Mouse (Mus musculus) limb, embryonic 11.5 days (tissue): ENCODE results near the gene Nek8. TPM values are rescaled to one million over a fixed set of nuclear protein-coding genes. Genes with fewer than 3 reads are reported as not detected.
"Not testable (repeated sequence)": the region's sequence is repeated elsewhere in the genome, so short reads cannot be mapped to it uniquely, and the experiment has no call there.

Experiments used
- ATAC-seq: fragments of 200-750 bp; cut with Nextera tagmentation; 2 replicates; pipeline ENCODE4 v1.8.0; 2017; ENCODE audit warnings: low read depth; ENCODE audit not compliant: insufficient number of reproducible peaks, low FRiP score, low TSS enrichment
- DNase-seq: peaks from one replicate; pipeline ENCODE4 v3.0.0-alpha.2; 2015; ENCODE audit warnings: low spot score
- H3K27ac ChIP-seq: fragments of 300-500 bp; sonication (generic); replicated peaks from 2 replicates; pipeline ENCODE4 v1.5.1; 2014; ENCODE audit warnings: low read depth, mild to moderate bottlenecking, low read length
- H3K27me3 ChIP-seq: fragments of 300-500 bp; sonication (generic); 2 replicates; pipeline ENCODE4 v1.6.1; 2014; ENCODE audit warnings: mild to moderate bottlenecking, low read length, mixed read lengths; ENCODE audit not compliant: control insufficient read depth, insufficient read depth
- H3K36me3 ChIP-seq: fragments of 300-500 bp; sonication (generic); 2 replicates; pipeline ENCODE4 v1.6.1; 2014; ENCODE audit warnings: mild to moderate bottlenecking, low read length, moderate library complexity, mixed read lengths; ENCODE audit not compliant: control insufficient read depth, insufficient read depth
- H3K4me1 ChIP-seq: fragments of 300-500 bp; sonication (generic); 2 replicates; pipeline ENCODE4 v1.6.1; 2014; ENCODE audit warnings: low read length, mixed read lengths; ENCODE audit not compliant: control insufficient read depth, insufficient read depth
- H3K4me2 ChIP-seq: fragments of 300-500 bp; sonication (generic); 2 replicates; pipeline ENCODE4 v1.6.1; 2014; ENCODE audit warnings: low read depth, mild to moderate bottlenecking, moderate library complexity; ENCODE audit not compliant: severe bottlenecking
- H3K4me3 ChIP-seq: fragments of 300-500 bp; sonication (generic); 2 replicates; pipeline ENCODE4 v1.5.1; 2014; ENCODE audit warnings: low read depth, low read length
- H3K9ac ChIP-seq: fragments of 300-500 bp; sonication (generic); 2 replicates; pipeline ENCODE4 v1.6.1; 2014; ENCODE audit warnings: mild to moderate bottlenecking, low read length
- H3K9me3 ChIP-seq: fragments of 300-500 bp; sonication (generic); 2 replicates; pipeline ENCODE4 v1.6.1; 2016; ENCODE audit warnings: low read length; ENCODE audit not compliant: control insufficient read depth
- WGBS: fragments of 180-500 bp; shearing (Covaris S2); extraction: QIAGEN DNeasy Blood & Tissue Kit; methylation state at CpG from one replicate; pipeline ENCODE4 v1.1.7; 2014; 5-methylcytosine and 5-hydroxymethylcytosine counted together
- polyA plus RNA-seq: library from polyadenylated mRNA; unstranded; fragments of >200 nt; fragmentation: Nextera tagmentation; extraction: Ambion mirVana; gene quantifications from 2 replicates; pipeline ENCODE4 v1.2.1, GENCODE M21; 2014

Nek8 gene
- polyA plus RNA-seq, 1 experiment from 2014 or later, result 15.0 TPM

DNA sequence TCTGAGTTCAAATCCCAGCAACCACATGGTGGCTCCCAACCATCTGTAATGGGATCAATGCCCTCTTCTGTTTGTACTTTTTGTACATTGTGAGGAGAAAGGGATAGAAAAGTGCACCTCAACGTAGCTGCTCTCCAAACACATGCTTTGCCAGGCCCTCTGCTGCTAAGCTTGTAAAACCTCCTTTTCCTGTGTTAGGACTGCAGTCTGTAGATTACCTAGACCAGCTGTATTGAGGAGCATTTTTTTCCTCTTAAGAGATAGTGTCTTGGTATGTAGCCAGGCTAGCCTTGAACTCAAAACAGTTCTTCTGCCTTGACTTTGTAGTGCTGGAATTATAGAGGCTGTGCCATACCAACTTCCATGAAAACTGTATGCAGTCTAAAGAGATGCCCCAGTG, 40.3 kb downstream of the Nek8 start:
- Histone ChIP-seq H3K4me2 (no peak overlapping the region), H3K36me3 (peaks cover 2% of the 10 kb centered on the region; the same call in 1 of the 2 replicates), H3K4me3 (no peak overlapping the region), H3K9me3 (no peaks in the 10 kb centered on the region), H3K4me1 (no peaks in the 10 kb centered on the region), H3K27me3 (no peaks in the 10 kb centered on the region), H3K27ac (no peak overlapping the region), H3K9ac (no peak overlapping the region)
- DNase-seq, result no peak
- ATAC-seq, result no peak
- 86% methylated on average over 1 of the region's 1 CpGs for WGBS

DNA sequence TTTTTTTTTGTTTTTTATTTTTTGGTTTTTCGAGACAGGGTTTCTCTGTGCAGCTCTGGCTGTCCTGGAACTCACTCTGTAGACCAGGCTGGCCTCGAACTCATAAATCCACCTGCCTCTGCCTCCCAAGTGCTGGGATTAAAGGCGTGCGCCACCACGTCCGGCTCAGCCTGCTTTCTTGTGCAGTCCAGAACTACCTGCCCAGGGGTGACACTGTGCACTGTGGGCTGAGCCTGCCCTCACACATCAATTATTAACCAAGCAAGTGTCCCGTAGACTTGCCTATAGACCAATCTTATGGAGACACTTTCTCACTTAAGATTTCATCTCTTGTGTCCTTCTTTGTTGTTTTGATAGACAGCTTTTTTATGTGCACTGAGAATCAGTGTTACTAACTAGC, 41.2 kb downstream of the Nek8 start:
- not testable (repeated sequence) for H3K4me3 ChIP-seq, ATAC-seq, H3K27me3 ChIP-seq, H3K4me1 ChIP-seq, H3K4me2 ChIP-seq, H3K9ac ChIP-seq, H3K9me3 ChIP-seq, H3K27ac ChIP-seq, DNase-seq, H3K36me3 ChIP-seq
- 93% methylated on average over 7 of the region's 7 CpGs for WGBS

DNA sequence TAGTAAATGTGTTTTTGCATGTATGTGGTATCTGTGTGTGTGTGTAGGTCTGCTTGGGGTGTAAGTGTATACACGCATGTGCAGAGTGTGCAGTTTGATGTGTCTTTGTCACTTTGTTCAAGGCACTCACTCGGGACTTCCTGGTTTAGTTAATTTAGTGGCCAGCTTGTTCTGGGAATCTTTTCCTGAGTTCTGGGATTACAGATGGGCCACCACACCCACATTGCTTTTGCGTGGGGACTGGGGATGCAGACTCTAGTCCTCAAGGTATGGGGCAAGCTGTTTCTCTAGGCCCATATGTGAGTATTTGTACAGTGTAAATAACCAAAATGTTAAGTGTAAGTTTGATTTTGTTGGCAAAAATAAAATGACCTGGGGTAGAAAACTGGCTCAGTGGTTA, 42.1 kb downstream of the Nek8 start:
- WGBS, result 80% methylated on average over 3 of the region's 3 CpGs
- Histone ChIP-seq H3K27ac (no peak overlapping the region), H3K4me2 (no peak overlapping the region), H3K4me1 (no peaks in the 10 kb centered on the region), H3K9ac (no peak overlapping the region), H3K27me3 (no peaks in the 10 kb centered on the region), H3K4me3 (no peak overlapping the region), H3K36me3 (peaks cover 2% of the 10 kb centered on the region; the same call in 1 of the 2 replicates), H3K9me3 (no peaks in the 10 kb centered on the region)
- ATAC-seq (no peak), DNase-seq (no peak)

DNA sequence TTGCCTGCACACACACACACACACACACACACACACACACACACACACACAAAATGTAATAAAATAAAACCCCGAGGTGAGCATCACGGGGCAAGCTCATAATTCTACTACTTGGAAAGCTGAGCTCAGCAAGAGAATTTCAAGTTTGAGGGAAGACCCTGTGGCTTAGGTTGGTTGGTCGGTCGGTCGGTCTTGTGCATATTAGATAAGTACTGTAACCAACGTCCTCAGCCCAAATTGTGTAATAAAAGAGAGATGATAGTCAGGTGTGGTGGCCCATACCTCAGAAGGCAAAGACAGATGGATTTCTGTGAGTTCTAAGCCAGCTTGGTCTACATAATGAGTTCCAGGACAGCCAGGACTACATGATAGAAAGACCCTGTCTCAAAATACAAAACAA, 42.6 kb downstream of the Nek8 start:
- H3K36me3 ChIP-seq, result peaks cover 2% of the 10 kb centered on the region; the same call in 1 of the 2 replicates
- no peak overlapping the region for H3K9ac ChIP-seq
- ATAC-seq, result no peak
- DNase-seq, result no peak
- no peak overlapping the region for H3K4me2 ChIP-seq
- WGBS, result 94% methylated on average over 6 of the region's 6 CpGs
- H3K4me1 ChIP-seq, result no peaks in the 10 kb centered on the region
- H3K9me3 ChIP-seq, result no peaks in the 10 kb centered on the region
- no peak overlapping the region for H3K27ac ChIP-seq
- no peaks in the 10 kb centered on the region for H3K27me3 ChIP-seq
- H3K4me3 ChIP-seq, result no peak overlapping the region

DNA sequence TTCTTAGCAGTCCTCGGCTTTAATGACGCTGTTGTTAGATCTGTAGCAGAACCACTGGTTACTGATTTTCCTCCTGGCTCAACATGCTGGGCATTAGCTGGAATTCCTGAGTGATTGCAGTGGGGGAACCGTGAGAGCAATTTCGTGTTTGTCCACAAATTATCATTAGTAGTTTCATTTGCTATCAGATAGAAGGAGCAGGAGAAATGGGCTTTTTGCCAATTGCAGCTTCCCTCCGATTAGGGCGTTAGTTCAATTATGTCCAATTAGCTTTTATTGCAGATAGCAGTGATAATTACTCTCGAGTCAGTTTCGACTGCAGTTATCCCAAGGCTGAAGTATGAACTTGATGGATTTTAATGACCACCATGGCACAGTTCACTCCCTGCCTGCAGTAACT, 47.0 kb downstream of the Nek8 start:
- no peak for ATAC-seq
- DNase-seq, result no peak
- no peak overlapping the region for H3K9ac ChIP-seq
- no peaks in the 10 kb centered on the region for H3K27me3 ChIP-seq
- no peaks in the 10 kb centered on the region for H3K4me1 ChIP-seq
- H3K4me2 ChIP-seq, result no peak overlapping the region
- H3K4me3 ChIP-seq, result no peak overlapping the region
- no peaks in the 10 kb centered on the region for H3K9me3 ChIP-seq
- peaks cover 2% of the 10 kb centered on the region; the same call in 1 of the 2 replicates for H3K36me3 ChIP-seq
- no peak overlapping the region for H3K27ac ChIP-seq
- 70% methylated on average over 8 of the region's 8 CpGs for WGBS

DNA sequence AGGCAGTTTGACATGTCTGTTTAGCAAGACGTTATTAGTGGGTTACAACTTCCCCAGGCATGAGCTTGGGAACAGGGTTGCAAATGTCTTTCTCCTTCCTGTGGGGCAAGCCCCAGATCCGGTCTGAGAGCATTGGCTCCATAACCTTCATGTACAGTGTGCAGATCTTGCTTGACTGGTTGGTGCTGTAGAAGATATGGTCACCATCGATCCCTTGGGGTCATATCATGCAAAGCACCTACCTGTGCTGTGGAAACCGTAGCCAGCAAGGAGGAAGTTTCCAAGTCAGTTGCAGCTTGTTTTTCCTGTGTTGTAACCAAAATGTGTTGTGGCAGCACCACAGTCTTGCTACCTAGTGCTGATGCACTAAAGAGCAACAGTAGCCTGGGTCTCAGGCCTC, 49.7 kb downstream of the Nek8 start:
- no peak overlapping the region for H3K27ac ChIP-seq
- H3K4me1 ChIP-seq, result no peaks in the 10 kb centered on the region
- H3K4me2 ChIP-seq, result no peak overlapping the region
- no peaks in the 10 kb centered on the region for H3K27me3 ChIP-seq
- no peak for DNase-seq
- no peaks in the 10 kb centered on the region for H3K36me3 ChIP-seq
- no peaks in the 10 kb centered on the region for H3K9me3 ChIP-seq
- H3K9ac ChIP-seq, result no peak overlapping the region
- ATAC-seq, result no peak
- 75% methylated on average over 4 of the region's 4 CpGs for WGBS
- H3K4me3 ChIP-seq, result no peak overlapping the region

DNA sequence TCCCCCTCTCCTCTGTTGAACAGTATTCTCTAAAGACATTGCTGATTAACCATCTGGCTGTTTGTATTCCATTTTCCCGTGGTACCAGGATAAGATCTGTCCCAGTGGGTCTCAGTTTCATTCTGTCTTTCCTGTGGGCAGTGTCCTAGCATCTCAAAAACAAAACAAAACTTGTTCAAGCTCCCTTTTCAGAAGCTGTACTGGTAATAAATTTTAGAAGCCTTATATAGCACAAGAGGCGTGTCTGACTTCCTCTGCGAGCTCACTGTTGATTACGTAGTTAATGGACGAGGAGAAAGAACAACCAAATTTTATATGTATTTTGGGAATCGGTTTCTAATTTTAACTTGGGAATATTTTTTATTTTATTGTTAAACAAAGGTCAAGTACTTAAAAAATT, 50.8 kb downstream of the Nek8 start:
- no peaks in the 10 kb centered on the region for H3K9me3 ChIP-seq
- WGBS, result 79% methylated on average over 6 of the region's 6 CpGs
- no peak overlapping the region for H3K27ac ChIP-seq
- no peak overlapping the region for H3K4me2 ChIP-seq
- H3K36me3 ChIP-seq, result no peaks in the 10 kb centered on the region
- no peaks in the 10 kb centered on the region for H3K4me1 ChIP-seq
- H3K27me3 ChIP-seq, result no peaks in the 10 kb centered on the region
- ATAC-seq, result no peak
- no peak overlapping the region for H3K9ac ChIP-seq
- H3K4me3 ChIP-seq, result no peak overlapping the region
- DNase-seq, result no peak

DNA sequence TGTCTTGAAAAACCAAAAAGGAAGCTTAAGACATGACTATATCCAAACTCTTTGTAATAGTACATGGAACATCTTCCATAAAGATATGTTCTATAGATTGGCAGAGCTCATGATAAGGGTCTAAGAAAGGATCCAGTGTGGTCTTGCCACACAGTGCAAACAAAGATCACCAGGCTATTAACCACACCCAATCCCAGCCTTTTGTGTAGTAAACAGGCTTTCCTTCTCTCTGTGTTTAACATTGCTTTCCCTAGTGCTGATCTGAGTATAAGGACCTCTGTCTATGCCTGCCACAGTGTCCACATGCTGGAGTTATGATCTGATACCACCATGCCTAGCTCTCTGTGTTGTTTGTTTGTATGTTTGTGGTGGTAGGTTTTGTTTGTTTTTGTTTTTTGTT, 52.7 kb downstream of the Nek8 start:
- H3K4me3 ChIP-seq, result no peak overlapping the region

DNA sequence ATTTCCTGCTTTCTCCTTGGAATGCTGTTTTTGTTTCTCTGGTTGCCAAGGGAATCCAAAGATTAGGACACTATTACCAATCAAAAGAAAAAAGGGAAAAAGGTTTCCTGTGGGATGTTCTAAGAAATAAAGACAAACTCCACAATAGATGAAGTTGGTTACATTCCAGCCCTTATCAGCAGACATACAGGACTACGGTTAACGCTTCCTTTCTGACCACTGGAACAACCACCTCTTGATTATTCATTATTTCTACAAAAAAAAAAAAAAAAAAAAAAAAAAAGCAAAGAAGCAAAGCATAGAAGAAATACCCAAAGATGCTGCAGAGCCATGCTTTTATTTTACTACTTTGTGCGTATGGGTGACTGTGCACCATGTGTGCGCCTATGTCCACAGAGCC, 53.7 kb downstream of the Nek8 start:
- H3K4me2 ChIP-seq, result no peak overlapping the region
- H3K4me3 ChIP-seq, result no peak overlapping the region
- no peaks in the 10 kb centered on the region for H3K4me1 ChIP-seq
- DNase-seq (no peak), ATAC-seq (no peak)
- no peak overlapping the region for H3K9ac ChIP-seq
- H3K36me3 ChIP-seq, result no peaks in the 10 kb centered on the region
- H3K9me3 ChIP-seq, result no peaks in the 10 kb centered on the region
- 97% methylated on average over 4 of the region's 4 CpGs for WGBS
- no peaks in the 10 kb centered on the region for H3K27me3 ChIP-seq
- H3K27ac ChIP-seq, result no peak overlapping the region

More for the DNA sequence above, 52.7 kb downstream of the Nek8 start:
- no peak overlapping the region for H3K4me2 ChIP-seq
- DNase-seq (no peak), ATAC-seq (no peak)
- no peak overlapping the region for H3K27ac ChIP-seq
- no peaks in the 10 kb centered on the region for H3K9me3 ChIP-seq
- no peaks in the 10 kb centered on the region for H3K27me3 ChIP-seq
- H3K4me1 ChIP-seq, result no peaks in the 10 kb centered on the region
- no peaks in the 10 kb centered on the region for H3K36me3 ChIP-seq
- no peak overlapping the region for H3K9ac ChIP-seq
